Mouse (Mus musculus): Measurements from ENCODE around the gene Lpxn. TPM values are rescaled to one million over a fixed set of nuclear protein-coding genes. Genes with fewer than 3 reads are reported as not detected.

Lpxn gene
- polyA plus RNA-seq, 1 experiment from 2014 or later = 4.6 TPM

- H3K27ac ChIP-seq (replicated peaks; ENCODE audit: low read depth, low read length) = no peak overlapping the region
- no peaks in the 10 kb centered on the region for H3K9me3 ChIP-seq (ENCODE audit: control insufficient read depth, low read length)
- no peaks in the 10 kb centered on the region for H3K27me3 ChIP-seq (replicated peaks; ENCODE audit: control insufficient read depth, insufficient read depth, low read length)
- no peaks in the 10 kb centered on the region for H3K36me3 ChIP-seq (ENCODE audit: control insufficient read depth, insufficient read depth, low read length)
- no peak for DNase-seq (ENCODE audit: low spot score)
- 78% methylated on average over 3 of the region's 3 CpGs for WGBS
- ATAC-seq (ENCODE audit: low read depth) = no peak
- no peak overlapping the region for H3K9ac ChIP-seq (ENCODE audit: low read depth, low read length)
- no peak overlapping the region for H3K4me3 ChIP-seq (ENCODE audit: low read depth, low read length)
- H3K4me2 ChIP-seq (ENCODE audit: low read depth, low read length) = no peak overlapping the region
- H3K4me1 ChIP-seq (ENCODE audit: control insufficient read depth, insufficient read depth, low read length) = no peaks in the 10 kb centered on the region
Measured at GRCm38 (mm10) chr19:12799081-12799480, 3.1 kb downstream of the Lpxn start.

- no peaks in the 10 kb centered on the region for H3K27me3 ChIP-seq (replicated peaks; ENCODE audit: control insufficient read depth, insufficient read depth, low read length)
- ATAC-seq (ENCODE audit: low read depth) = no peak
Measured at GRCm38 (mm10) chr19:12800621-12801020, 4.6 kb downstream of the Lpxn start.

GRCm38 (mm10) chr19:12801046-12801445 lies 5.1 kb downstream of the Lpxn start:
- Histone ChIP-seq H3K9me3 (ENCODE audit: control insufficient read depth, low read length) (no peaks in the 10 kb centered on the region), H3K27me3 (replicated peaks; ENCODE audit: control insufficient read depth, insufficient read depth, low read length) (no peaks in the 10 kb centered on the region), H3K4me3 (ENCODE audit: low read depth, low read length) (no peak overlapping the region), H3K27ac (replicated peaks; ENCODE audit: low read depth, low read length) (no peak overlapping the region), H3K4me2 (ENCODE audit: low read depth, low read length) (no peak overlapping the region), H3K4me1 (ENCODE audit: control insufficient read depth, insufficient read depth, low read length) (no peaks in the 10 kb centered on the region), H3K36me3 (ENCODE audit: control insufficient read depth, insufficient read depth, low read length) (no peaks in the 10 kb centered on the region), H3K9ac (ENCODE audit: low read depth, low read length) (no peak overlapping the region)
- WGBS = 69% methylated on average over 3 of the region's 3 CpGs
- no peak for DNase-seq (ENCODE audit: low spot score)
- no peak for ATAC-seq (ENCODE audit: low read depth)

More at GRCm38 (mm10) chr19:12800621-12801020, 4.6 kb downstream of the Lpxn start:
- H3K4me3 ChIP-seq (ENCODE audit: low read depth, low read length) = no peak overlapping the region
- no peaks in the 10 kb centered on the region for H3K4me1 ChIP-seq (ENCODE audit: control insufficient read depth, insufficient read depth, low read length)
- 68% methylated on average over 2 of the region's 2 CpGs for WGBS
- no peak overlapping the region for H3K4me2 ChIP-seq (ENCODE audit: low read depth, low read length)
- H3K27ac ChIP-seq (replicated peaks; ENCODE audit: low read depth, low read length) = no peak overlapping the region
- H3K9me3 ChIP-seq (ENCODE audit: control insufficient read depth, low read length) = no peaks in the 10 kb centered on the region
- H3K36me3 ChIP-seq (ENCODE audit: control insufficient read depth, insufficient read depth, low read length) = no peaks in the 10 kb centered on the region
- DNase-seq (ENCODE audit: low spot score) = no peak
- no peak overlapping the region for H3K9ac ChIP-seq (ENCODE audit: low read depth, low read length)

GRCm38 (mm10) chr19:12802830-12803229 lies 6.8 kb downstream of the Lpxn start:
- Histone ChIP-seq H3K4me3 (ENCODE audit: low read depth, low read length) (no peak overlapping the region), H3K36me3 (ENCODE audit: control insufficient read depth, insufficient read depth, low read length) (no peaks in the 10 kb centered on the region), H3K27me3 (replicated peaks; ENCODE audit: control insufficient read depth, insufficient read depth, low read length) (no peaks in the 10 kb centered on the region), H3K4me1 (ENCODE audit: control insufficient read depth, insufficient read depth, low read length) (no peaks in the 10 kb centered on the region), H3K4me2 (ENCODE audit: low read depth, low read length) (no peak overlapping the region), H3K9me3 (ENCODE audit: control insufficient read depth, low read length) (no peaks in the 10 kb centered on the region), H3K9ac (ENCODE audit: low read depth, low read length) (no peak overlapping the region), H3K27ac (replicated peaks; ENCODE audit: low read depth, low read length) (no peak overlapping the region)
- ATAC-seq (ENCODE audit: low read depth) = no peak
- 77% methylated on average over 3 of the region's 3 CpGs for WGBS
- no peak for DNase-seq (ENCODE audit: low spot score)

GRCm38 (mm10) chr19:12804237-12804636 lies 8.2 kb downstream of the Lpxn start:
- no peak for DNase-seq (ENCODE audit: low spot score)
- Histone ChIP-seq H3K9ac (ENCODE audit: low read depth, low read length) (no peak overlapping the region), H3K4me1 (ENCODE audit: control insufficient read depth, insufficient read depth, low read length) (no peaks in the 10 kb centered on the region), H3K27me3 (replicated peaks; ENCODE audit: control insufficient read depth, insufficient read depth, low read length) (no peaks in the 10 kb centered on the region), H3K9me3 (ENCODE audit: control insufficient read depth, low read length) (no peaks in the 10 kb centered on the region), H3K4me2 (ENCODE audit: low read depth, low read length) (no peak overlapping the region), H3K27ac (replicated peaks; ENCODE audit: low read depth, low read length) (no peak overlapping the region), H3K36me3 (ENCODE audit: control insufficient read depth, insufficient read depth, low read length) (no peaks in the 10 kb centered on the region), H3K4me3 (ENCODE audit: low read depth, low read length) (no peak overlapping the region)
- WGBS = 94% methylated on average over 1 of the region's 1 CpGs
- no peak for ATAC-seq (ENCODE audit: low read depth)

GRCm38 (mm10) chr19:12805730-12806129 lies 9.7 kb downstream of the Lpxn start:
- no peak for ATAC-seq (ENCODE audit: low read depth)
- no peak for DNase-seq (ENCODE audit: low spot score)
- 91% methylated on average over 3 of the region's 3 CpGs for WGBS
- Histone ChIP-seq H3K36me3 (ENCODE audit: control insufficient read depth, insufficient read depth, low read length) (no peaks in the 10 kb centered on the region), H3K4me2 (ENCODE audit: low read depth, low read length) (no peak overlapping the region), H3K4me1 (ENCODE audit: control insufficient read depth, insufficient read depth, low read length) (no peaks in the 10 kb centered on the region), H3K9ac (ENCODE audit: low read depth, low read length) (no peak overlapping the region), H3K27me3 (replicated peaks; ENCODE audit: control insufficient read depth, insufficient read depth, low read length) (no peaks in the 10 kb centered on the region), H3K4me3 (ENCODE audit: low read depth, low read length) (no peak overlapping the region), H3K27ac (replicated peaks; ENCODE audit: low read depth, low read length) (no peak overlapping the region), H3K9me3 (ENCODE audit: control insufficient read depth, low read length) (no peaks in the 10 kb centered on the region)

GRCm38 (mm10) chr19:12806214-12806613 lies 10.2 kb downstream of the Lpxn start:
- Histone ChIP-seq H3K4me2 (ENCODE audit: low read depth, low read length) (no peak overlapping the region), H3K4me3 (ENCODE audit: low read depth, low read length) (no peak overlapping the region), H3K27me3 (replicated peaks; ENCODE audit: control insufficient read depth, insufficient read depth, low read length) (no peaks in the 10 kb centered on the region), H3K36me3 (ENCODE audit: control insufficient read depth, insufficient read depth, low read length) (no peaks in the 10 kb centered on the region), H3K4me1 (ENCODE audit: control insufficient read depth, insufficient read depth, low read length) (no peaks in the 10 kb centered on the region), H3K27ac (replicated peaks; ENCODE audit: low read depth, low read length) (no peak overlapping the region), H3K9ac (ENCODE audit: low read depth, low read length) (no peak overlapping the region), H3K9me3 (ENCODE audit: control insufficient read depth, low read length) (no peaks in the 10 kb centered on the region)
- DNase-seq (ENCODE audit: low spot score) (no peak), ATAC-seq (ENCODE audit: low read depth) (no peak)
- WGBS = 58% methylated on average over 2 of the region's 2 CpGs

GRCm38 (mm10) chr19:12812644-12813364 lies 16.8 kb downstream of the Lpxn start:
- Histone ChIP-seq H3K4me3 (ENCODE audit: low read depth, low read length) (no peak overlapping the region), H3K9me3 (ENCODE audit: control insufficient read depth, low read length) (no peaks in the 10 kb centered on the region), H3K4me1 (ENCODE audit: control insufficient read depth, insufficient read depth, low read length) (no peaks in the 10 kb centered on the region), H3K27me3 (replicated peaks; ENCODE audit: control insufficient read depth, insufficient read depth, low read length) (no peaks in the 10 kb centered on the region), H3K9ac (ENCODE audit: low read depth, low read length) (no peak overlapping the region), H3K36me3 (ENCODE audit: control insufficient read depth, insufficient read depth, low read length) (no peaks in the 10 kb centered on the region), H3K4me2 (ENCODE audit: low read depth, low read length) (no peak overlapping the region), H3K27ac (replicated peaks; ENCODE audit: low read depth, low read length) (no peak overlapping the region)
- ATAC-seq (ENCODE audit: low read depth) = no peak
- no peak for DNase-seq (ENCODE audit: low spot score)
- WGBS = 40% methylated on average over 1 of the region's 1 CpGs

GRCm38 (mm10) chr19:12813883-12814282 lies 17.9 kb downstream of the Lpxn start:
- DNase-seq (ENCODE audit: low spot score) (no peak), ATAC-seq (ENCODE audit: low read depth) (no peak)
- Histone ChIP-seq H3K27me3 (replicated peaks; ENCODE audit: control insufficient read depth, insufficient read depth, low read length) (no peaks in the 10 kb centered on the region), H3K9ac (ENCODE audit: low read depth, low read length) (no peak overlapping the region), H3K4me3 (ENCODE audit: low read depth, low read length) (no peak overlapping the region), H3K4me1 (ENCODE audit: control insufficient read depth, insufficient read depth, low read length) (no peaks in the 10 kb centered on the region), H3K27ac (replicated peaks; ENCODE audit: low read depth, low read length) (no peak overlapping the region), H3K36me3 (ENCODE audit: control insufficient read depth, insufficient read depth, low read length) (no peaks in the 10 kb centered on the region), H3K9me3 (ENCODE audit: control insufficient read depth, low read length) (no peaks in the 10 kb centered on the region), H3K4me2 (ENCODE audit: low read depth, low read length) (no peak overlapping the region)
- 79% methylated on average over 1 of the region's 1 CpGs for WGBS

Measured in embryonic facial prominence, embryonic 14.5 days (tissue).